Mouse (Mus musculus) liver, embryonic 16.5 days (tissue): ENCODE results near the gene Frmd6. TPM values are rescaled to one million over a fixed set of nuclear protein-coding genes. Genes with fewer than 3 reads are reported as not detected.

ENCODE experiments used
- ATAC-seq: fragments of 200-750 bp; cut with Nextera tagmentation; 2 replicates; pipeline ENCODE4 v1.8.0; 2017; ENCODE audit warnings: low read depth, mild to moderate bottlenecking, moderate number of reproducible peaks, moderate library complexity
- H3K27ac ChIP-seq: fragments of 300-500 bp; sonication (generic); 2 replicates; pipeline ENCODE4 v1.5.1; 2014; ENCODE audit warnings: mild to moderate bottlenecking, low read length
- H3K27me3 ChIP-seq: fragments of 300-500 bp; sonication (generic); 2 replicates; pipeline ENCODE4 v1.6.1; 2014; ENCODE audit warnings: low read depth, low read length, mixed read lengths; ENCODE audit not compliant: control insufficient read depth, insufficient read depth
- H3K36me3 ChIP-seq: fragments of 300-500 bp; sonication (generic); 2 replicates; pipeline ENCODE4 v1.6.1; 2014; ENCODE audit warnings: mild to moderate bottlenecking; ENCODE audit not compliant: control insufficient read depth, insufficient read depth
- H3K4me1 ChIP-seq: fragments of 300-500 bp; sonication (generic); 2 replicates; pipeline ENCODE4 v1.6.1; 2014; ENCODE audit warnings: low read depth, low read length, mixed read lengths; ENCODE audit not compliant: control insufficient read depth
- H3K4me2 ChIP-seq: fragments of 300-500 bp; sonication (generic); 2 replicates; pipeline ENCODE4 v1.6.1; 2014; ENCODE audit warnings: low read depth, low read length, mixed read lengths
- H3K4me3 ChIP-seq: fragments of 300-500 bp; sonication (generic); 2 replicates; pipeline ENCODE4 v1.5.1; 2014; ENCODE audit warnings: low read depth, mild to moderate bottlenecking, low read length
- H3K9ac ChIP-seq: fragments of 300-500 bp; sonication (generic); 2 replicates; pipeline ENCODE4 v1.6.1; 2014; ENCODE audit warnings: low read depth, low read length
- H3K9me3 ChIP-seq: fragments of 300-500 bp; sonication (generic); replicated peaks from 2 replicates; pipeline ENCODE4 v1.6.1; 2016; ENCODE audit warnings: low read length; ENCODE audit not compliant: control insufficient read depth
- WGBS: fragments of 180-500 bp; shearing (Covaris S2); extraction: QIAGEN DNeasy Blood & Tissue Kit; methylation state at CpG from one replicate; pipeline ENCODE4 v1.1.7; 2014; ENCODE audit not compliant: insufficient replicate concordance; 5-methylcytosine and 5-hydroxymethylcytosine counted together
- polyA plus RNA-seq: library from polyadenylated mRNA; unstranded; fragments of >200 nt; fragmentation: Nextera tagmentation; extraction: Ambion mirVana; gene quantifications from 2 replicates; pipeline ENCODE4 v1.2.1, GENCODE M21; 2015

The Frmd6 gene
- polyA plus RNA-seq, 1 experiment from 2014 or later = 3.7 TPM

GRCm38 (mm10) chr12:70911029-70911428 is 85.7 kb downstream of the Frmd6 start:
- H3K4me3 ChIP-seq = no peak overlapping the region
- no peaks in the 10 kb centered on the region for H3K36me3 ChIP-seq
- WGBS = 5% methylated on average over 5 of the region's 5 CpGs
- no peak overlapping the region for H3K4me2 ChIP-seq
- no peak overlapping the region for H3K9ac ChIP-seq
- H3K27ac ChIP-seq = no peak overlapping the region
- no peaks in the 10 kb centered on the region for H3K27me3 ChIP-seq
- no peaks in the 10 kb centered on the region for H3K9me3 ChIP-seq
- H3K4me1 ChIP-seq = no peaks in the 10 kb centered on the region; the same call in 1 of the 2 replicates
- peak; percentile 59 for ATAC-seq

GRCm38 (mm10) chr12:70911676-70912379 is 86.5 kb downstream of the Frmd6 start:
- Histone ChIP-seq H3K4me1 (no peaks in the 10 kb centered on the region; the same call in 1 of the 2 replicates), H3K4me2 (no peak overlapping the region), H3K27me3 (no peaks in the 10 kb centered on the region), H3K4me3 (no peak overlapping the region), H3K27ac (no peak overlapping the region), H3K36me3 (no peaks in the 10 kb centered on the region), H3K9ac (no peak overlapping the region), H3K9me3 (no peaks in the 10 kb centered on the region)
- no peak for ATAC-seq
- WGBS = 36% methylated on average over 17 of the region's 17 CpGs

- H3K4me1 ChIP-seq = no peaks in the 10 kb centered on the region; the same call in 1 of the 2 replicates
- 15% methylated on average over 3 of the region's 3 CpGs for WGBS
- no peaks in the 10 kb centered on the region for H3K27me3 ChIP-seq
- H3K36me3 ChIP-seq = no peaks in the 10 kb centered on the region
- no peak overlapping the region for H3K9ac ChIP-seq
- no peaks in the 10 kb centered on the region for H3K9me3 ChIP-seq
- H3K27ac ChIP-seq = no peak overlapping the region
- no peak overlapping the region for H3K4me3 ChIP-seq
- H3K4me2 ChIP-seq = no peak overlapping the region
- peak; percentile 41; the same call in 1 of the 2 replicates for ATAC-seq
Observed at GRCm38 (mm10) chr12:70913429-70913828, 88.1 kb downstream of the Frmd6 start.

GRCm38 (mm10) chr12:70914387-70914786 is 89.1 kb downstream of the Frmd6 start:
- Histone ChIP-seq H3K4me2 (no peak overlapping the region), H3K27me3 (no peaks in the 10 kb centered on the region), H3K9me3 (no peaks in the 10 kb centered on the region), H3K36me3 (no peaks in the 10 kb centered on the region), H3K27ac (no peak overlapping the region), H3K9ac (no peak overlapping the region), H3K4me3 (no peak overlapping the region), H3K4me1 (no peaks in the 10 kb centered on the region; the same call in 1 of the 2 replicates)
- no peak for ATAC-seq
- WGBS = 40% methylated on average over 11 of the region's 11 CpGs

- no peak overlapping the region for H3K4me3 ChIP-seq
- no peaks in the 10 kb centered on the region for H3K36me3 ChIP-seq
- H3K27me3 ChIP-seq = no peaks in the 10 kb centered on the region
- no peak overlapping the region for H3K4me2 ChIP-seq
- ATAC-seq = no peak
- no peaks in the 10 kb centered on the region for H3K4me1 ChIP-seq
- no peak overlapping the region for H3K27ac ChIP-seq
- 63% methylated on average over 4 of the region's 4 CpGs for WGBS
- no peak overlapping the region for H3K9ac ChIP-seq
- peaks cover 3% of the 10 kb centered on the region; the same call in 1 of the 2 replicates for H3K9me3 ChIP-seq
Observed at GRCm38 (mm10) chr12:70929781-70930180, 104.5 kb downstream of the Frmd6 start.

GRCm38 (mm10) chr12:70937150-70937549 is 111.8 kb downstream of the Frmd6 start:
- H3K9ac ChIP-seq = peak overlapping the region; percentile 86
- no peaks in the 10 kb centered on the region for H3K36me3 ChIP-seq
- WGBS = 43% methylated on average over 7 of the region's 12 CpGs
- peak overlapping the region; percentile 86 for H3K27ac ChIP-seq
- peak; percentile 19 for ATAC-seq
- H3K4me3 ChIP-seq = peak overlapping the region; percentile 77
- H3K9me3 ChIP-seq = peaks cover 3% of the 10 kb centered on the region; the same call in 1 of the 2 replicates
- peaks cover 6% of the 10 kb centered on the region; the same call in 1 of the 2 replicates for H3K4me1 ChIP-seq
- no peaks in the 10 kb centered on the region for H3K27me3 ChIP-seq
- H3K4me2 ChIP-seq = peak overlapping the region; percentile 64

GRCm38 (mm10) chr12:70937571-70938384 is 112.5 kb downstream of the Frmd6 start, which contains the start of gene Actr10:
TSS of gene Actr10 (plus strand) at chr12:70937857.
- Histone ChIP-seq H3K4me1 (peaks cover 6% of the 10 kb centered on the region; the same call in 1 of the 2 replicates), H3K4me3 (peak within 1 kb of the TSS; percentile 77), H3K36me3 (no peaks in the 10 kb centered on the region), H3K9me3 (peaks cover 3% of the 10 kb centered on the region; the same call in 1 of the 2 replicates), H3K9ac (peak within 1 kb of the TSS; percentile 86), H3K4me2 (peak within 1 kb of the TSS; percentile 78), H3K27me3 (no peaks in the 10 kb centered on the region), H3K27ac (peak within 1 kb of the TSS; percentile 86)
- WGBS = under 1% methylated on average over 59 of the region's 59 CpGs
- ATAC-seq = peak; percentile 97

GRCm38 (mm10) chr12:70940806-70941205 is 115.5 kb downstream of the Frmd6 start:
- no peaks in the 10 kb centered on the region for H3K9me3 ChIP-seq
- 92% methylated on average over 7 of the region's 7 CpGs for WGBS
- no peak for ATAC-seq
- H3K4me2 ChIP-seq = no peak overlapping the region
- no peaks in the 10 kb centered on the region for H3K27me3 ChIP-seq
- no peak overlapping the region for H3K27ac ChIP-seq
- H3K4me1 ChIP-seq = peaks cover 6% of the 10 kb centered on the region; the same call in 1 of the 2 replicates
- peaks cover 9% of the 10 kb centered on the region for H3K36me3 ChIP-seq
- H3K4me3 ChIP-seq = no peak overlapping the region
- no peak overlapping the region for H3K9ac ChIP-seq
